Mouse (Mus musculus) spleen, adult 2 months (tissue): ENCODE results near the gene Slc22a7. TPM values are rescaled to one million over a fixed set of nuclear protein-coding genes. Genes with fewer than 3 reads are reported as not detected.

ENCODE experiments used
- DNase-seq, 2 experiments: peaks; one replicate each; pipeline versions ENCODE4 v3.0.0 to v3.0.0-alpha.2; 2012 to 2021; ENCODE audit warnings: low spot score in 2 of 2, low read depth in 1 of 2
- H3K27ac ChIP-seq: fragments of 200-500 bp; 2 replicates; pipeline ENCODE4 v1.5.1; 2012; ENCODE audit warnings: low read length, inconsistent platforms; ENCODE audit not compliant: insufficient read depth
- H3K27me3 ChIP-seq: fragments of 200-500 bp; 2 replicates; pipeline ENCODE4 v1.6.1; 2012; ENCODE audit warnings: mild to moderate bottlenecking, moderate library complexity, low read length, inconsistent platforms; ENCODE audit not compliant: control insufficient read depth, insufficient read depth
- H3K36me3 ChIP-seq: fragments of 200-500 bp; 2 replicates; pipeline ENCODE4 v1.6.1; 2012; ENCODE audit warnings: mild to moderate bottlenecking, low read length, inconsistent platforms; ENCODE audit not compliant: control insufficient read depth, insufficient read depth
- H3K4me1 ChIP-seq: fragments of 200-500 bp; 2 replicates; pipeline ENCODE4 v1.6.1; 2011; ENCODE audit warnings: inconsistent platforms; ENCODE audit not compliant: control insufficient read depth, insufficient read depth, insufficient read length
- H3K4me3 ChIP-seq: fragments of 200-500 bp; 2 replicates; pipeline ENCODE4 v1.5.1; 2011; ENCODE audit warnings: mild to moderate bottlenecking, inconsistent platforms; ENCODE audit not compliant: insufficient read depth, insufficient read length; ENCODE audit errors: extremely low read depth
- CTCF ChIP-seq: fragments of 200-500 bp; IDR thresholded peaks from 2 replicates; pipeline ENCODE4 v1.5.1; 2011; ENCODE audit warnings: mild to moderate bottlenecking, inconsistent platforms; ENCODE audit not compliant: insufficient read depth, insufficient read length, insufficient replicate concordance; ENCODE audit errors: extremely low read depth
- POLR2A ChIP-seq: fragments of 200-500 bp; IDR thresholded peaks from 2 replicates; pipeline ENCODE4 v1.6.1; 2011; ENCODE audit warnings: low read depth, low read length, inconsistent platforms
- WGBS: fragments of 180-500 bp; shearing (Covaris S2); methylation state at CpG from one replicate; pipeline ENCODE4 v1.1.7; 2018; 5-methylcytosine and 5-hydroxymethylcytosine counted together
- polyA plus RNA-seq: library from polyadenylated mRNA; depleted of rRNA; stranded (reverse); fragments of >200 nt; gene quantifications from 2 replicates; pipeline ENCODE4 v1.2.3, GENCODE M21; 2012

The Slc22a7 gene
- polyA plus RNA-seq, 1 experiment: 0.07 TPM

DNA sequence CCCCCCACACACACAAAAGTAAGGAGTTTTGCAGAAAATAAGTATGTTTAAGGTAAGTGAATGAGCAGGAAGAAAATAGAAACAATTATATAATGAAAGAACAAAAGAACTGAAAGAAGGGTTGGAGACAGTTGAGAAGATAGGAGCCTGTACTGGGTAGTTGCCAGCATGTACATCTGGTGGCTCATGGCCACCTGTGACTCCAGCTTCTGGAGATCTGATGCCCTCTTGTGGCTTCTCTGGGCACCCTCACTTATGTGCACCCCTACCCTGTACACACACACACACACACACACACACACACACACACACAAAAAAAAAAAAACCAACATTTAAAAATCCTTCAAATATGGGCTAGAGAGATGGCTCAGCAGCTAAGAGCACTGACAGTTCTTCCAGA is 18.5 kb downstream of the Slc22a7 start:
- Histone ChIP-seq H3K27me3 (no peaks in the 10 kb centered on the region), H3K27ac (no peak overlapping the region), H3K36me3 (peaks cover 3% of the 10 kb centered on the region; the same call in 1 of the 2 replicates), H3K4me1 (no peaks in the 10 kb centered on the region), H3K4me3 (no peak overlapping the region)
- DNase-seq: no peak
- no peak for TF ChIP-seq POLR2A
- TF ChIP-seq CTCF: no peak

DNA sequence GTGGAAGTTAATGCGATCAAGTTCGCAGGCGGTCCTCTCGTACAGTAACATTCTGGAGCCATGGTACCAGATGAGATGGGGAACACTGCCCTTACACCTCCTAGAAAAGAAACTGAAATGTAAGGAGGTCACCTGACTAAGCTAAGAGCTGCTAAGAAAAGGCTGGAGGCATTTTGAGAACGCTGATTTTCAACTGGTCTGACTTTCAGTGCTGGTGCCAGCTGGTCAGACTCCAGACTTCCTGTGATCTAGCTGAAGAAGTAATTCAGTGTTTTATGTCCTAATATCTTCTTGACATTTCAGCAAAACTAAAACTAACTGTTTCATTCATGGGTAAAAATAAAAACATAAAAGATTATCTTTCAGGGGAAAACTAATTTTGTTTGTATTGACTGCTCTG is 19.6 kb downstream of the Slc22a7 start:
- no peak for TF ChIP-seq POLR2A
- TF ChIP-seq CTCF: no peak
- H3K4me1 ChIP-seq: no peaks in the 10 kb centered on the region

DNA sequence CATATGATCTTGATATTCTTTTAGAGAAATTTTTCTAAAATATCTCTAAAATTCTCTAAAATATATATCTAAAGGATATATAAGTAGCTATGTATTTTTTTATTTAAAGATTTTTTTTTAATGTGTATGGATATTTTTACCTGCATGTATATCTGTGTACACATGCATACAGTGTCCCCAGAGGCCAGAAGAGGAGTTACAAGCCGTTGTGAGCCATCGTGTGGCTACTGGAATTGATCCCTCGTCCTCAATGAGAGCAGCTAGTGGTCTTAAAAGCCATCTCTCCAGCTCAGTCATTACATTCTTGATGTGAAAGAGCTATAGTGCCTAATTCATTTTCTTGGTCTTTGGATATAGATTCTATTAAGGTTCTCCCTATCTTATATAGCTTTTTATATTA is 29.8 kb downstream of the Slc22a7 start:
- peaks cover 47% of the 10 kb centered on the region for H3K36me3 ChIP-seq
- no peak for DNase-seq
- 45% methylated on average over 3 of the region's 3 CpGs for WGBS

More for the DNA sequence above, 19.6 kb downstream of the Slc22a7 start:
- Histone ChIP-seq H3K4me3 (no peak overlapping the region), H3K36me3 (peaks cover 7% of the 10 kb centered on the region), H3K27me3 (no peaks in the 10 kb centered on the region), H3K27ac (no peak overlapping the region)
- WGBS: 76% methylated on average over 5 of the region's 5 CpGs
- no peak for DNase-seq

DNA sequence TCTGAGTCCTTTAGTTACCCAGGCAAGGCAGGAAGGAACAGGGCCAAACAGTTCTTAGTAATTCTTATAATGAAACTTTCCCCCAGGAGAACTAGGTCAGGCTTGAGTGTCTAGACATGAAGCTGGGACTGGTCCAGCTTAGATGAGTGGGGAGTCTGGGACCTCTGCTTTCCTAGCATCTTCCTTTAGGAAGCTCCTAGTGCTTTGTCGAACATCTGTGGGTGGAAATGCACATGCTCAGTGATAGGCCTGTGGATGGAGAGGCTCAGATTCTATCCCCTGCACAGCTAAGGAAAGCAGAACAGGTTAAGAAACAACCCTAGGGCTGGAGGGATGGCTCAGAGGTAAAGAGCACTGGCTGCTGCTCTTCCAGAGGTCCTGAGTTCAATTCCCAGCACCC is 43.6 kb downstream of the Slc22a7 start:
- Histone ChIP-seq H3K36me3 (peaks cover 31% of the 10 kb centered on the region), H3K27ac (no peak overlapping the region), H3K4me1 (no peaks in the 10 kb centered on the region; the same call in 1 of the 2 replicates), H3K4me3 (no peak overlapping the region), H3K27me3 (no peaks in the 10 kb centered on the region)
- 84% methylated on average over 1 of the region's 1 CpGs for WGBS
- TF ChIP-seq POLR2A (no peak), CTCF (no peak)
- no peak for DNase-seq

More for the DNA sequence above, 29.8 kb downstream of the Slc22a7 start:
- no peak overlapping the region for H3K27ac ChIP-seq
- TF ChIP-seq POLR2A: no peak
- no peak for TF ChIP-seq CTCF
- no peaks in the 10 kb centered on the region for H3K4me1 ChIP-seq
- H3K4me3 ChIP-seq: no peak overlapping the region
- H3K27me3 ChIP-seq: no peaks in the 10 kb centered on the region

DNA sequence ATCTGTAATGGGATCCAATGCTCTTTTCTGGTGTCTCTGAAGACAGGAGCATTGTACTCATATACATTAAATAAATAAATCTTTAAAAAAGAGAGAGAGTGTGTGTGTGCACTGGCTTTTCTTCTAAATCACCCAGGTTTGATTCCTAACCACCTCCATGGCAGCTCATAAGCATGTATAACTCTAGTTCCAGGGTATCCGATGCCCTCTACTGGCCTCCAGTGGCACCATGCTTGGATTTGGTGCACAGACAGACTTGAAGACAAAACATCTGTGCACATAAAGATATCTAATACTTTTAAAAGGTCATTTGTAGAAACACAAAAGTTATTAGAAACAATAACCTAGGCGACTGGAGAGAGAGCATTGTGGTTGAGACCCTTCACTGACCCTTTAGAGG is 45.2 kb downstream of the Slc22a7 start:
- H3K36me3 ChIP-seq: peaks cover 25% of the 10 kb centered on the region
- WGBS: 56% methylated on average over 2 of the region's 2 CpGs
- H3K27ac ChIP-seq: no peak overlapping the region
- TF ChIP-seq CTCF (peak; percentile 48; the same call in 1 of the 2 replicates), POLR2A (no peak)
- no peaks in the 10 kb centered on the region for H3K27me3 ChIP-seq
- peaks cover 4% of the 10 kb centered on the region for H3K4me1 ChIP-seq
- peak; percentile 42 to 47 for DNase-seq
- no peak overlapping the region for H3K4me3 ChIP-seq

DNA sequence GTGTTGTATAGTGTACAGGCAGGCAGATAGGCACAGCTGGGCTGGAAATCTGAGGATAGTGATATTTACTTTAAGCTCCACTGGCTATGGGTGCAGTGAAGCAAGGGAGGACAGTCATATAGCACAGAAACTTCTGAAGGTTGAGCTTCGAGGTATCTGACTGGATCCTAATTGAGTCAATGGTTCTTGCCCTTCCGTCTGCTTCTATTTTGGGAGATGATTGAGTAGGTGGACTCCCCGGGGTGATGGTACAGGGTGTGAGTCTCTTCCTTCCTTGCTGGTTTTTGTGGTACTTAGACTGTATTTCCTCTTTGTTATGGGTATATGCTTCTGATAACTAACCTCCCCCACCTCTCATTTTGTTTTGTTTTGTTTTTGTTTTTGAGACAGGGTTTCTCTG is 50.1 kb downstream of the Slc22a7 start:
- Histone ChIP-seq H3K27ac (peak overlapping the region; percentile 72; the same call in 1 of the 2 replicates), H3K27me3 (no peaks in the 10 kb centered on the region), H3K4me3 (no peak overlapping the region), H3K4me1 (peaks cover 11% of the 10 kb centered on the region), H3K36me3 (peaks cover 11% of the 10 kb centered on the region)
- 13% methylated on average over 3 of the region's 3 CpGs for WGBS
- DNase-seq: peak; percentile 49 to 63
- TF ChIP-seq CTCF (no peak), POLR2A (no peak)

DNA sequence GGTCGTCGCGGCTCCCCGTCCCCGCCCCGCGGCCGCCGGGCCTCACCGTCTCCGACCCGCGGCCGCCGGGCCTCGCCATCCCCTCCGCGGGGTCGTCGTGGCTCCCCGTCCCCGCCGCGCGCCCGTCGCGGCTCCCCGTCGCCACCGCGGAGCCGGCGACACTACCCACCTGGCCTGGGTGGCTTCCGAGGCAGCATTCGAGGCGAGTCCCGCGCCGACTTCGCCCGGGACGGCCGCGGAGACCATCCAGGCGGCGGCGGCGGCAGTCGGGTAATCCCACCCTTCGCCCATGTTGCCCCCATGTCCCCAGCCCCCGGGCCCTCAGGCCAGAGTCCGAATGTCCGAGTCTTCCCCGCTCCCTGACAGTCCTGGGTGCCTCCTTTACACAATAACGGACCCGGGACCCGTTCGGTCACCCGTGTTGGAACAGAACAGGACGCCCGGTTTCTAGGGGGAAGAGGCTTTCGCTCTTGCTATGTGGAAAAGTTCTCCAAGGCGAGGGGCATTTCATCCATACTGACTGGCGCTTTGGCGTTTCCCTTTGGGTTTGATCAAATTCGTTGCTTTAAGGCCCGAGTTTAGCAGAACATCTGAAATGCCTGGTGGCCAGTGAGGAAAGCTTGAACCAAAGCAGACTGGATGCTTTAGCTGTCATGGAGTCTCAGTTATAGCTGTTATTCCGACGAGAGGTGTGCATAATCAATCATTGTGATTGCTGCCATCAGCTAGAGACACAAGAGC is 54.0 kb downstream of the Slc22a7 start:
- TF ChIP-seq CTCF (no peak), POLR2A (no peak)
- 3% methylated on average over 69 of the region's 70 CpGs for WGBS
- Histone ChIP-seq H3K4me1 (peaks cover 24% of the 10 kb centered on the region), H3K27ac (peak overlapping the region; percentile 91), H3K36me3 (peaks cover 8% of the 10 kb centered on the region), H3K27me3 (no peaks in the 10 kb centered on the region), H3K4me3 (peak overlapping the region; percentile 78)
- DNase-seq: peak in 1 of 2 experiments; percentile 22
